Mouse (Mus musculus) granulocyte monocyte progenitor cell, adult 5-6 weeks (primary cell): Measurements from ENCODE around the gene Mast4. TPM values are rescaled to one million over a fixed set of nuclear protein-coding genes. Genes with fewer than 3 reads are reported as not detected.

Source experiments
- ATAC-seq: replicated peaks from 2 replicates; pipeline ENCODE4 v1.8.0; 2016; ENCODE audit warnings: mild to moderate bottlenecking, moderate TSS enrichment, inconsistent platforms; ENCODE audit not compliant: poor library complexity, severe bottlenecking
- total RNA-seq, 2 experiments: library from RNA; stranded (forward) in 1 of 2; stranded (reverse) in 1 of 2; fragments of 200-712, 200-1000 nt in 1 of 2; fragments of >200 nt in 1 of 2; fragmentation: Nextera tagmentation in 1 of 2; gene quantifications; 2 replicates each; pipeline ENCODE4 v1.2.3; 2014 to 2017

The Mast4 gene
- total RNA-seq, 2 experiments from 2014 or later = 0.88 to 8.0 TPM

- ATAC-seq = no peak
These were observed 255.5 kb downstream of the Mast4 start for GRCm38 (mm10) chr13:103078815-103079214.

GRCm38 (mm10) chr13:103073461-103073860, 260.8 kb downstream of the Mast4 start:
- ATAC-seq = no peak

GRCm38 (mm10) chr13:103071783-103072182, 262.5 kb downstream of the Mast4 start:
- ATAC-seq = no peak

- no peak for ATAC-seq
These were observed 266.6 kb downstream of the Mast4 start for GRCm38 (mm10) chr13:103067581-103068166.

GRCm38 (mm10) chr13:103065437-103065836, 268.9 kb downstream of the Mast4 start:
- ATAC-seq = peak; percentile 98

- no peak for ATAC-seq
These were observed 272.6 kb downstream of the Mast4 start for GRCm38 (mm10) chr13:103061680-103062079.

GRCm38 (mm10) chr13:103059995-103060652, 274.2 kb downstream of the Mast4 start:
- no peak for ATAC-seq

- ATAC-seq = no peak
These were observed 277.8 kb downstream of the Mast4 start for GRCm38 (mm10) chr13:103056451-103056850.

GRCm38 (mm10) chr13:103052661-103053060, 281.6 kb downstream of the Mast4 start:
- no peak for ATAC-seq

GRCm38 (mm10) chr13:103048954-103049353, 285.3 kb downstream of the Mast4 start:
- no peak for ATAC-seq

- no peak for ATAC-seq
These were observed 290.6 kb downstream of the Mast4 start for GRCm38 (mm10) chr13:103043692-103044091.

GRCm38 (mm10) chr13:103043011-103043410, 291.3 kb downstream of the Mast4 start:
- no peak for ATAC-seq

GRCm38 (mm10) chr13:103037466-103037865, 296.8 kb downstream of the Mast4 start:
- no peak for ATAC-seq

GRCm38 (mm10) chr13:103029377-103029776, 304.9 kb downstream of the Mast4 start:
- no peak for ATAC-seq

GRCm38 (mm10) chr13:103027456-103028078, 306.7 kb downstream of the Mast4 start:
- no peak for ATAC-seq

GRCm38 (mm10) chr13:103025461-103025860, 308.8 kb downstream of the Mast4 start:
- no peak for ATAC-seq

- no peak for ATAC-seq
These were observed 315.8 kb downstream of the Mast4 start for GRCm38 (mm10) chr13:103018481-103018880.

- ATAC-seq = no peak
These were observed 316.6 kb downstream of the Mast4 start for GRCm38 (mm10) chr13:103017661-103018060.

- no peak for ATAC-seq
These were observed 319.1 kb downstream of the Mast4 start for GRCm38 (mm10) chr13:103015131-103015750.

- ATAC-seq = no peak
These were observed 319.7 kb downstream of the Mast4 start for GRCm38 (mm10) chr13:103014631-103015030.

- ATAC-seq = no peak
These were observed 320.1 kb downstream of the Mast4 start for GRCm38 (mm10) chr13:103014222-103014621.
